Mouse (Mus musculus) small intestine, adult 2 months (tissue): ENCODE measurements at regions not wholly inside any gene's neighbourhood (a gene's known extent, or its start where the extent isn't known, plus 50 kb on each side); places are given as distances from the start of the nearest gene placed in this dataset.

Source experiments
- CTCF ChIP-seq: fragments of 200-500 bp; IDR thresholded peaks from 2 replicates; pipeline ENCODE4 v1.5.1; 2012; ENCODE audit warnings: low read depth, mild to moderate bottlenecking, control low read depth, inconsistent platforms, low read length, moderate library complexity, mixed read lengths; ENCODE audit not compliant: insufficient replicate concordance, insufficient read length; ENCODE audit errors: extremely low read depth
- POLR2A ChIP-seq: fragments of 200-500 bp; IDR thresholded peaks from 2 replicates; pipeline ENCODE4 v1.6.1; 2012; ENCODE audit warnings: low read depth, mild to moderate bottlenecking, control low read depth, inconsistent platforms, low read length, moderate library complexity

DNA sequence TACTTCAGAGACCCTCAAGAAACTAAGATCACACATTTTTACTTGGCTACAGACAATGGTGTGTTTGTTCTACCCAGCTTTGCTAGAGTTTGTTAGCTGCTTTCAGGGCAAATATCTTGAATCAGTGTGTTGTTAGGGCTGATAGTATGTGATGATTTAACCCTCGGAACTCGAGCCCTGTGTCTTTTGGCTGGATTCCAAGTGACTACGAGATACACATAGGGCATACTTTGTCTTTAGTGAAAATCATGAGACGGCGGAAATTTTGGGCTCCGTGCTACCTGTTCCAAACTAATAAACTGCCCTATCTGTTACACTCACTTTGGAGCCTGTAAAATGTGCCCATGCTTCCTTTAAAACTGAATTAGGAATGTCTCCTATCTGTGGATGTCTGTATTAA is 114.9 kb upstream of the Pde3a start:
- TF ChIP-seq POLR2A (no peak), CTCF (no peak)
